Mouse (Mus musculus) myocyte (in vitro differentiated cells): ENCODE data around the gene Rbfox1.

Experiments
- CEBPB ChIP-seq: IDR thresholded peaks from 2 replicates; pipeline ENCODE4 v1.6.1; 2011; ENCODE audit warnings: mild to moderate bottlenecking, moderate library complexity; ENCODE audit not compliant: poor library complexity, insufficient read depth, severe bottlenecking
- E2F4 ChIP-seq: IDR thresholded peaks from one replicate; pipeline ENCODE4 v1.6.1; 2011; ENCODE audit warnings: mild to moderate bottlenecking, control low read depth, moderate library complexity; ENCODE audit not compliant: insufficient read depth
- MAX ChIP-seq: IDR thresholded peaks from one replicate; pipeline ENCODE4 v1.6.1; 2011; ENCODE audit warnings: low read depth, mild to moderate bottlenecking, control low read depth
- POLR2A ChIP-seq: IDR thresholded peaks from one replicate; pipeline ENCODE4 v1.6.1; 2011; ENCODE audit warnings: low read depth, mild to moderate bottlenecking, control low read depth, moderate library complexity; ENCODE audit not compliant: insufficient read length
- POLR2AphosphoS2 ChIP-seq: IDR thresholded peaks from one replicate; pipeline ENCODE4 v1.6.1; 2011; ENCODE audit warnings: low read depth, control low read depth; ENCODE audit not compliant: insufficient read length
- REST ChIP-seq: IDR thresholded peaks from one replicate; pipeline ENCODE4 v1.6.1; 2011; ENCODE audit warnings: mild to moderate bottlenecking, control low read depth, moderate library complexity; ENCODE audit not compliant: insufficient read depth, insufficient read length
- SRF ChIP-seq: IDR thresholded peaks from one replicate; pipeline ENCODE4 v1.6.1; 2011; ENCODE audit warnings: low read depth; ENCODE audit not compliant: control insufficient read depth, insufficient read length
- USF1 ChIP-seq: IDR thresholded peaks from one replicate; pipeline ENCODE4 v1.6.1; 2011; ENCODE audit warnings: low read depth, mild to moderate bottlenecking, control low read depth, moderate library complexity

DNA sequence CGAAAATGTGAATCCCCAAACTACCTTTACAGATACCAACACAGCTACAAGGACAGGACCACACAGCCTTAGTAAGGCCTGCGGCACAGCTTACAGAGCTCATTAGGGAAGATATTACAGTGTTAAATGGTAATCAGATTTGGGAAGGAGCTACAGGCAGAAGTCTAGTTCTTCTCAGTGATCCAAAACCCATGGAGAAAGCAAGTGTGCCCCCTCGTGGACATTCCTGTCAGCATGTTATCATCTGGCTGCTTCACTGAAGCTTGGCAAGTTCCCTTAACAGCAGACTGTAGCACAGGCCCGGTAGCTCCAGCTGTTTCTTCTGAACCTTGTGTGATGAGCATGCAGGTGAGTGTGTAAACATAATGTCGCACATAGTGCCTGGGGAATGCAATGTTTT, 133.5 kb downstream of the Rbfox1 start:
- TF ChIP-seq USF1 (no peak), MAX (no peak), CEBPB (no peak), SRF (no peak), E2F4 (no peak), REST (no peak), POLR2A (no peak), POLR2AphosphoS2 (no peak)
